Mouse (Mus musculus) small intestine, adult 2 months (tissue): Measurements from ENCODE around the gene Rbl2. TPM values are rescaled to one million over a fixed set of nuclear protein-coding genes. Genes with fewer than 3 reads are reported as not detected.
A peak's percentile ranks its signal among the peaks of the same experiment; 100 is the strongest.

Source experiments
- H3K27ac ChIP-seq: fragments of 200-500 bp; 2 replicates; pipeline ENCODE4 v1.5.1; 2012; ENCODE audit warnings: low read depth, low read length, control low read depth, inconsistent platforms; ENCODE audit not compliant: insufficient read depth
- H3K27me3 ChIP-seq: fragments of 200-500 bp; 2 replicates; pipeline ENCODE4 v1.6.1; 2012; ENCODE audit warnings: mild to moderate bottlenecking, moderate library complexity, low read length, inconsistent platforms; ENCODE audit not compliant: control insufficient read depth, insufficient read depth
- H3K36me3 ChIP-seq: fragments of 200-500 bp; 2 replicates; pipeline ENCODE4 v1.6.1; 2012; ENCODE audit warnings: mild to moderate bottlenecking, low read length, control low read depth, inconsistent platforms; ENCODE audit not compliant: control insufficient read depth, insufficient read depth
- H3K4me1 ChIP-seq: fragments of 200-500 bp; 2 replicates; pipeline ENCODE4 v1.6.1; 2012; ENCODE audit warnings: low read length, inconsistent platforms, mixed read lengths; ENCODE audit not compliant: control insufficient read depth, insufficient read depth, insufficient read length
- H3K4me3 ChIP-seq: fragments of 200-500 bp; 2 replicates; pipeline ENCODE4 v1.5.1; 2012; ENCODE audit warnings: low read depth, mild to moderate bottlenecking, control low read depth, inconsistent platforms, low read length, moderate library complexity
- CTCF ChIP-seq: fragments of 200-500 bp; IDR thresholded peaks from 2 replicates; pipeline ENCODE4 v1.5.1; 2012; ENCODE audit warnings: low read depth, mild to moderate bottlenecking, control low read depth, inconsistent platforms, low read length, moderate library complexity, mixed read lengths; ENCODE audit not compliant: insufficient replicate concordance, insufficient read length; ENCODE audit errors: extremely low read depth
- POLR2A ChIP-seq: fragments of 200-500 bp; IDR thresholded peaks from 2 replicates; pipeline ENCODE4 v1.6.1; 2012; ENCODE audit warnings: low read depth, mild to moderate bottlenecking, control low read depth, inconsistent platforms, low read length, moderate library complexity
- WGBS: fragments of 180-500 bp; shearing (Covaris S2); methylation state at CpG from one replicate; pipeline ENCODE4 v1.1.7; 2018; 5-methylcytosine and 5-hydroxymethylcytosine counted together
- polyA plus RNA-seq: library from polyadenylated mRNA; depleted of rRNA; stranded (reverse); fragments of >200 nt; gene quantifications from 2 replicates; pipeline ENCODE4 v1.2.3, GENCODE M21; 2012

Rbl2 gene
- polyA plus RNA-seq, 1 experiment, result 10.3 TPM

DNA sequence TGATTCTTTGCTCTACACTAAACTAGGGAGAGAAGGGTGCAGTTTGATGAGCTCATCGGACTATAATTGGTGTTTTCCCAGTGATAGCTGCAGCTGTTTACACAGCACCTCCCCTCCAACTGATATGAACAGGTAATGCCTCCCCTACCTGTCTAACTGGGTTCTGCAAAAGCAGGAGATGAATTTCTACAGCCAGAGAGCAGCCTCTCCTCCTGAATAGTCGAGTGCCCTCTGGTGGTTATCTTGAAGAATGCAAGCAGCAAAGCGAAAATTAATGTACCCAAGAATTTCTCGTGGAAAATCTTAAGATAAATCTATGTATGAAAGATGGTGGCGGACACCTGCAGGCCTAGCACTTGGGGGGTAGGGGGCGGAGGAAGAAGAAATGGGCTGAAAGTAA is 77.9 kb downstream of the Rbl2 start:
- Histone ChIP-seq H3K27ac (peak overlapping the region; percentile 45), H3K36me3 (no peaks in the 10 kb centered on the region), H3K4me1 (peaks cover 17% of the 10 kb centered on the region; the same call in 1 of the 2 replicates), H3K27me3 (no peaks in the 10 kb centered on the region), H3K4me3 (peak overlapping the region; percentile 47)
- 4% methylated on average over 6 of the region's 6 CpGs for WGBS
- TF ChIP-seq POLR2A (no peak), CTCF (peak; percentile 57; the same call in 1 of the 2 replicates)

DNA sequence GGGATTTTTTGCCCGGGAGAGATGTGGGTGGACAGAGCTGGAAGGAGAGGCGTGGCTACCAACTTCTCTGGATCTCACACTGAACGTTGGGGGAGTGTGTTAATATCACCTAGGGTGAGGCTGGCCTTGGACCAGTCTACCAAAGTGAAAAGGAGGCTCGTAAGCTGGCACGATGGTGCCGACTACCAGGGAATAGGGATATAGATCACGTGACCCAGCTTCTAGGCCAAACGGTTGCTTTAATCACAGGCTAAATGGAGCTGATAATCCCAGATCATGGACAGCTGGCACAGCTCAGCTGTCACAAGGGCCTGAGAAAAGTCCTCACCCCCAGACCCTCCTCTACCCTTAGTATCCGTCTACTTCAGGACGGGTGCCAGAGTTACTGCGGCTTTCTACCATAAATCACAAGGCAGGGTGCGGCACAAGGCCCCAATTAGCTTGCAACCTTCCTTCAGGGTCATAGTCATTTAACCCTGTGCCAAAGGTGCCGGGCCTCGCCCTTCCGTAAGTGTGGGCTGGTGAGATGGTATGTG is 78.9 kb downstream of the Rbl2 start:
- Histone ChIP-seq H3K4me3 (peak overlapping the region; percentile 35; the same call in 1 of the 2 replicates), H3K36me3 (no peaks in the 10 kb centered on the region), H3K27ac (peak overlapping the region; percentile 98), H3K27me3 (no peaks in the 10 kb centered on the region), H3K4me1 (peaks cover 17% of the 10 kb centered on the region; the same call in 1 of the 2 replicates)
- TF ChIP-seq CTCF, result peak; percentile 4; the same call in 1 of the 2 replicates
- TF ChIP-seq POLR2A, result peak; percentile 16; the same call in 1 of the 2 replicates
- 26% methylated on average over 15 of the region's 15 CpGs for WGBS

DNA sequence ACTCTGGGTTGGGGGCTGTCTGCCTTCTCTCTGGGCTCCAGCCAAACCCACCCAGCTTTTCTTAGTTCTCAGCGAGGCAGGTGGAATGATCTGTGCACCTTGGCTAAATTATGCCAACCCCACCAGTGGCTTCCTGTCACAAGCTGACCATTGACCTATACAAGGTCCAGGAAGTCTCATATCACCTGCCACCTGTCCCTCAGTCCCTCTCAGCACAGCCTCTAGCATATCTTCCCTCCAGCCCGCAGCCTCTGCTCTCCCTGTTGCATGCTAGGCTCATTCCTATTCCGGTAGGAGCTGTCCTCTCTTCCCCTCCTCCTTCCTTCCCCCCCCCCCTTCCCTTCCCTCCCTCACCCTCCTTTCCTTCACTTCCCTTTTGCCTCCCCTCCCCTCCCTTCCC is 79.4 kb downstream of the Rbl2 start:
- WGBS, result 21% methylated on average over 3 of the region's 3 CpGs
- Histone ChIP-seq H3K27me3 (no peaks in the 10 kb centered on the region), H3K4me3 (peak overlapping the region; percentile 5; the same call in 1 of the 2 replicates), H3K27ac (peak overlapping the region; percentile 98), H3K36me3 (no peaks in the 10 kb centered on the region), H3K4me1 (peaks cover 17% of the 10 kb centered on the region; the same call in 1 of the 2 replicates)
- TF ChIP-seq POLR2A, result no peak; the same call in 1 of the 2 replicates

DNA sequence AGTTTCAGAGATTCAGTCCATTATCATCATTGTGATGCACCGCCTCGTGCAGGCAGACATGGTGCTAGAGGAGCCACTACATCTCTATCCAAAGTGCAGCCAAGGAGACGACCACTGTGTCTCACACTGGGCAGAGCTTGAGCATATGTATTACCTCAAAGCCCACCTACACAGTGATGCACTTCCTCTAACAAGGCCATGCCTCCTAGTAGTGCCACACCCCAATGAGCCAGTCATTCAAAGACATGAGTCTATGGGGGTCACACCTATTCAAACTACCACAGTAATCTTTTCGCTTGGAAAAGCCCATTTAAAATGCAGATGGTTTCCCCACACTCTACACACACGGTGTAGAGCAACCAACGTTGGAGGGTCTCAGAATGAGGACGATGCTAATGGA is 81.7 kb downstream of the Rbl2 start:
- TF ChIP-seq CTCF, result no peak
- no peak for TF ChIP-seq POLR2A
- Histone ChIP-seq H3K27me3 (no peaks in the 10 kb centered on the region), H3K27ac (no peak overlapping the region), H3K4me3 (no peak overlapping the region), H3K4me1 (peaks cover 16% of the 10 kb centered on the region; the same call in 1 of the 2 replicates), H3K36me3 (no peaks in the 10 kb centered on the region)
- whole genome bisulfite sequencing, result 90% methylated on average over 7 of the region's 7 CpGs

DNA sequence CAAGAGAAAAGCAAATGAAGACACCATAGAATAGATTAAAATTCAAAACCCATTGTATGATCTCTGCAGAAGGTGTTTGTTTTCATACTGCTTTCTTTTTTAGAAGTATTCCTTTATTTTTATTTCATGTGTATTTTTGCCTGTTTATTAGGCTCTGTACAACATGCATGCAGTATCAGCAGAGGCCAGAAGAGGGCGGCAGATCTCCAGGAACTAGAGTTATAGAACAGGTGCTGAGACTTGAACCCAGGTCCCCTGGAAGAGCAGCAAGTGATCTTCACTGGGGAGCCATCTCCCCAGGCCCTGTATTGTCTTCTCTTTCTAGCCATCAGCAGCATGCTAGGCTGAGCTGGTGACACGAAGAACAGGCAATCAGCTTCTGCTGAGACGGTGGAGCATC is 84.0 kb downstream of the Rbl2 start:
- 75% methylated on average over 3 of the region's 3 CpGs for WGBS
- Histone ChIP-seq H3K27me3 (no peaks in the 10 kb centered on the region), H3K36me3 (no peaks in the 10 kb centered on the region), H3K27ac (no peak overlapping the region), H3K4me3 (no peak overlapping the region), H3K4me1 (peaks cover 7% of the 10 kb centered on the region; the same call in 1 of the 2 replicates)
- TF ChIP-seq CTCF, result peak; percentile 33; the same call in 1 of the 2 replicates
- TF ChIP-seq POLR2A, result no peak

DNA sequence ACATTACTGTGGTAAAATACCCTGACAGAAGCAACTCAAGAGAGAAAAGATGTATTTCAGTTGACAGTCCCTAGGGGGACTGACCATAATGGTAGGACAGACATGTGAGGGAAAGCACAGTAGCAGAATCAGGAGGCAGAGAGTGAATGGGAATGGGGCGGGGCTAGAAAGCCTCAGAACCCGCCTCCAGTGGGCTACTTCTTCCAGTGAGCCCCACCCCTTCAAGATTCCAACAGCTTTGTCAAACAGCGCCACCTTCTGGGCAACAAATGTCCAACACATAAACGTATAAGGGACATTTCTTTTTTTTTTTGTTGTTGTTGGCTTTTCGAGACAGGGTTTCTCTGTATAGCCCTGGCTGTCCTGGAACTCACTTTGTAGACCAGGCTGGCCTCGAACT is 84.7 kb downstream of the Rbl2 start:
- WGBS, result 38% methylated on average over 6 of the region's 6 CpGs

DNA sequence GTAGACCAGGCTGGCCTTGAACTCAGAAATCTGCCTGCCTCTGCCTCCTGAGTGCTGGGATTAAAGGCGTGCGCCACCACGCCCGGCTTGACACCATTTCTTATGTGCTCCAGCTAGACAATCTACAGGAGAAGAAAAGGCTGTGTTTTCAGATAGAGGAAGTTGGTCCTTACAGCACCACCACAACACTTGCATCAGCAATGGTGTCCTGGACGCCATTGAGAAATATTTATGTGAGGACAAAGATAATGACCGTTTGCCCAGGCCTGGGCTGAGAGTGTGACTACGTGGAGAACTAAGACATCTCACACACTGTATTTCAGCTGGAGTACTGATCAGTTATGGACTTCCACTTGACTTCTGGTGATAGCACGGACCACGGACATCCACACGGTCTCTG is 88.8 kb downstream of the Rbl2 start:
- 88% methylated on average over 10 of the region's 10 CpGs for WGBS
- no peaks in the 10 kb centered on the region for H3K36me3 ChIP-seq
- no peak for TF ChIP-seq CTCF
- no peak for TF ChIP-seq POLR2A
- no peak overlapping the region for H3K4me3 ChIP-seq
- H3K27me3 ChIP-seq, result no peaks in the 10 kb centered on the region
- H3K4me1 ChIP-seq, result peaks cover 3% of the 10 kb centered on the region; the same call in 1 of the 2 replicates
- H3K27ac ChIP-seq, result no peak overlapping the region

More for the DNA sequence above, 84.7 kb downstream of the Rbl2 start:
- peaks cover 4% of the 10 kb centered on the region; the same call in 1 of the 2 replicates for H3K4me1 ChIP-seq
- H3K36me3 ChIP-seq, result no peaks in the 10 kb centered on the region
- no peak overlapping the region for H3K4me3 ChIP-seq
- H3K27ac ChIP-seq, result no peak overlapping the region
- TF ChIP-seq POLR2A (no peak), CTCF (peak; percentile 65; the same call in 1 of the 2 replicates)
- no peaks in the 10 kb centered on the region for H3K27me3 ChIP-seq

DNA sequence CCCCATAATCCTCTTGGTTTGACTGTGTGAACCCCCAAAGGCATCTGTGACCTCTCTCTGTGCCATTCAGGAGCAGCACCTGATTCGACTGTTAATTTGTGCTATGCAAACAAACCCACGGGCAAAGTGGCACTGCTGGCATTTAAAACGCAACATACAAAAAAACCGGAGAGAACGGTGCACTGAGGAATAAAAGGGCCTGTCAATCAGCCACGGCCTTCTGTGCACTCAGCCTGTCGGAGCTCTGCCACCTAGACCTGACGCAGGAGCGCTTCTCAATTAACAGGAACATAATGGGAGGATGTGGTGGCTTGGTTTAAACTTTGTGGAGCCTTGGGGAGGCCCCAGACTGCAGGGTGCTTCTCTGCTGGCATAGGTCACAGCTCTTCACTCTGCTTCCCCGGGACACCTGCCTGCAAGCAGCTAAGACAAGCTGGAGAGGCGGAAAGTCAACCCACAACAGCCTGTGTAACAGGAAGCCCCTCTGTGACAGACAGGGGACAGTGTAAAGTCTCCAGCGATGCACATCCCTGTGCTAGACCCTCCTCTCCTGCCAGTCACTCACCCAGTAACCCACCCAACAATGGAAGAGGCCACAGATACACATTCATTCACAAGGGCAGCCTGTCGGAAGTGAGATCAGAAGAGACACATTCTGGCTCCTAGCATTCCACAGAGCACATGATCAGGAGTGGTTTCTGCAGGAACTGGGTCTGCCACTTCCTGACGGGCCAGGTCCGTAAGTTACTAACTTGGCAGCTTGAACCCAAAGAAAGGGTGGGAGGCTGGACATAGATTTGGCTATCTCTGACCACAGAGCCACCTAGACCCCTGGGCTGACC is 90.3 kb downstream of the Rbl2 start:
- Histone ChIP-seq H3K4me1 (peaks cover 3% of the 10 kb centered on the region; the same call in 1 of the 2 replicates), H3K27me3 (no peaks in the 10 kb centered on the region), H3K27ac (no peak overlapping the region), H3K4me3 (no peak overlapping the region), H3K36me3 (no peaks in the 10 kb centered on the region)
- TF ChIP-seq CTCF (no peak), POLR2A (no peak)
- WGBS, result 55% methylated on average over 15 of the region's 15 CpGs
